Mouse (Mus musculus) hematopoietic stem cell, adult 5-6 weeks (primary cell): ENCODE measurements around the gene Pde6b. TPM values are rescaled to one million over a fixed set of nuclear protein-coding genes. Genes with fewer than 3 reads are reported as not detected.

Experiments
- ATAC-seq, 2 experiments: fragments of 125-278 bp in 1 of 2; replicated peaks in 1 of 2; 2 replicates each; pipeline ENCODE4 v1.8.0; 2016 to 2017; ENCODE audit warnings: inconsistent platforms in 2 of 2, mild to moderate bottlenecking in 2 of 2, moderate number of reproducible peaks in 2 of 2, low read depth in 1 of 2, moderate TSS enrichment in 1 of 2; ENCODE audit not compliant: low FRiP score in 2 of 2, poor library complexity in 2 of 2, severe bottlenecking in 2 of 2, insufficient read depth in 1 of 2, low TSS enrichment in 1 of 2
- total RNA-seq: library from RNA; stranded (forward); fragments of 172-1452, 232-1000 nt; gene quantifications from 2 replicates; pipeline ENCODE4 v1.2.3, GENCODE M21; 2017

Pde6b gene
- total RNA-seq, 1 experiment from 2014 or later: 0.30 TPM

GRCm38 (mm10) chr5:108448785-108449668 is 60.8 kb downstream of the Pde6b start, which contains the start of gene Mfsd7a:
TSS of gene Mfsd7a (minus strand) at chr5:108448891.
- peak; percentile 85 to 87 for ATAC-seq

GRCm38 (mm10) chr5:108450837-108451540 is 62.8 kb downstream of the Pde6b start:
- ATAC-seq: no peak

GRCm38 (mm10) chr5:108451611-108452010 is 63.4 kb downstream of the Pde6b start:
- no peak for ATAC-seq

DNA sequence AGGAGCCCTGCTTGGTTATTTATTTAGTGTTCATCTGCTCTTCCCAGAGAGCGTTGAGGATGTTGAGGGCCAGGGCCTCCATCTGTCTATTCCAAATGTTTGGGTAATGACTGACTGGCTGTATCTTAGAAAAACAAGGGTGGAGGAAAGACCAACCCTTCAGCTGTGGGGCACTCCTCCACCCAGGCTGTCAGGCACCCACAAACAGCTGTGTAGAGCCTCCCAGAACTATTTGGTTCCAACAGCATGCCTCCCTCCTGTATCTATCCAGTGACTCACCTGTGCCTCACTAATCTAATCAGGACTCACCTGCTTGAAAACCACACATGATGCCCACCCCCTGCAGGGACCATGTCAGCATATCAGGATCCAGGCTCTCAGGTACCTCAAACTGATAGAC is 64.2 kb downstream of the Pde6b start:
- no peak for ATAC-seq

DNA sequence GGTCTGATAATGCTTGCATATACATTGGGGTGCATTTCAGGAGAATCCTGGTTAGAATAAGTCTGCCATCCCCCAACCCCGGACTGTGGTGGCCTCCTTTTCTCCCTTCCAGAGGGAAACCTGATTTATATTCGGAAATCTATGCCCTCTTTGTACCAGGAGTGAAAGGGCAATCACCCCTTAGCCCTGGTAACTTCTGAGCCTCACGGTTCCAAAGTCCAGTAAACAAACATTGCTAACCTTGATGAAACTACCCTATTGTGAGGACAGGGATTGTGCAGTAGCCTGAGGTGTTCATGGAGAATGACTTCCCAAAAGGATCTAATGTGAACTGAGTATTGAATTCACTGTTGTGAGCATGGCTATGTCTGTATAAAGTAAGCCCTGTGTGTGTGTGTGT is 65.9 kb downstream of the Pde6b start:
- no peak for ATAC-seq

- ATAC-seq: no peak
Measured at GRCm38 (mm10) chr5:108458706-108459105, 70.5 kb downstream of the Pde6b start.

- no peak for ATAC-seq
Measured at GRCm38 (mm10) chr5:108460461-108460860, 72.3 kb downstream of the Pde6b start.

DNA sequence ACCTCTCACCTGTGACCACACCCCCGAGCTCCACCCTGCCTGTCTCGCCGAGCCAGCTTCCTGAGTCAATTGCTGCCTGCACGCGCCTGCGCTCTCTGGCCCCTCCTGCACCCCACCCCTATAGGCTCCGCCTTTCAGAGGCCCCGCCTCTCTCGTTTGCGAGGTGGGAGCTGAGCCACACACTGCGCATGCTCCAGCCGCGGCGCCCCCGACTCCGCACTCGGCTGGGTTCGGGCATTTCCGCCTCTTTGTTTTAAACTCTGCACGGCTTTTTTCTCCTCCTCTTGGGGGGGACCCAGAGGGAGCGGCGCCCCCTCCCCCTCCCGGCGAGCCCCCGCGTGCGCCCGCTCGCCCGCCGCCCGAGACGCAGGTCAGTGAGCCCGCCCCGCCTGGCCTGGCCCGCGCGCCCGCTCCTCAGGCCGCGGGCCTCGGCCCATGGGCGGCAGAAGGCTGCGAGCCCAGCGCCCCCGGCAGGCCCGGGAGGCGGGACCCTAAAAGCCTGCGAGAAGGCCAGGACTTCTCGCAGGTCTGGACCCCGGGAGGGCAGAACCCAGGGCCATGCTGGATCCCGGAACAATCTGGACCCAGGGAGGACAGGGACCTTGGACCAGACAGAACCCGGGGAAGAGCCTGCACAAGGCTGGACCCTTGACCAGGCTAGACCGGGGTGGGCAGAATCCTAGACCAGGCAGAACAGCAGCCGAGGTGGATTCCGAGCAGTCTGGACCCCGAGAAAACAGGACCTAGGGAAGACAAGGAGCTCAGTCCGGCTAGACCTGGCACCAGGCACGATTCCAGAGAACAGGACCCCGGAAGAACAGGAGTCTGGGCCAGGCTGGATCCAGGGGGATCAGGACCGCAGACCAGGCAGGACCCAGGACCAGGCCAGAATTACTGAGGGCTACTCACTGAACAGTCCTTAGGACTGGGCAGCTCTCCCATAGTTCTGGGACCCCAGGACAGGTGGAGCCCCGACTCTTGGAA is 73.2 kb downstream of the Pde6b start, which contains the start of gene Pcgf3:
TSS of gene Pcgf3 (plus strand) at position 151 of the 984 bp plus-strand sequence.
- ATAC-seq: peak; percentile 95

DNA sequence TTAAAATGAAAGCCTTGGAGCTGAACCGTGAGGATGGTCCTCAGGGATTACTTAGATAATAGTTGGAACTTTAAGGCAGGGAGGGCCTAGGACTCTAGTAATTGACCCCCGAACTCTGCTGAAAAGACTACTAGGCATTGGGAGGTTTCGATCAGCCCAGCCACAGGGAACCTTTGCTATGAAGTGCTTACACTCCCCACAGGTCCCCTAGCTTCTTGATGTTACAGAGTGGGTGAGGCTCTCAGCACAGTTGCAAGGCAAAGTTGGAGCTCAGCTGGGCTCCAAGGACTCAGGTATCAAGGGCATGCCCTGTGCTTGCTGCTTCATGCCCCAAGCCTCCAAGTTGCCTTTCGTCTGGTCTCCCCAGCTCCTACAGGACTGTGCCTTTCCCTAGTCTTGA is 74.3 kb downstream of the Pde6b start:
- no peak for ATAC-seq

- ATAC-seq: no peak
Measured at GRCm38 (mm10) chr5:108465131-108465891, 77.1 kb downstream of the Pde6b start.

DNA sequence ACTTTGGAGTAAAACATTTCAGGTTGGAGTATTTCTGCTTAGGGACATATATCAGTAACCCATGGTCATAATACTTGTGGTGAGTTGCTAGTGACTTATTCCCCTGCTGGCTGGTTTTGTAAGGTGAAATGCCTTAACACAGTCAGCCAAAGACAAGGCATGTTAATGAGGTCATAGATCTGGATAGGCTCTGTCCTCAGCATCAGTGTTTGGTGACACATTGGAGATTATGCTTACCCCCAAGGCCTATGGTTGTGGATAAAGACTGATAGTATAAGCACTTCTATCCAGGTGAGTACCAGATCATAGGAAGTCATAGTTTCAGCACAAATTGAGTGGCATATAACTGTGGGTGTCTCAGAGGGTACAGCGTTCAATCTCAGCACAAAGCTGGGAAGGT is 78.5 kb downstream of the Pde6b start:
- no peak for ATAC-seq

- no peak for ATAC-seq
Measured at GRCm38 (mm10) chr5:108469617-108470016, 81.4 kb downstream of the Pde6b start.

- ATAC-seq: no peak
Measured at GRCm38 (mm10) chr5:108473737-108474136, 85.5 kb downstream of the Pde6b start.

DNA sequence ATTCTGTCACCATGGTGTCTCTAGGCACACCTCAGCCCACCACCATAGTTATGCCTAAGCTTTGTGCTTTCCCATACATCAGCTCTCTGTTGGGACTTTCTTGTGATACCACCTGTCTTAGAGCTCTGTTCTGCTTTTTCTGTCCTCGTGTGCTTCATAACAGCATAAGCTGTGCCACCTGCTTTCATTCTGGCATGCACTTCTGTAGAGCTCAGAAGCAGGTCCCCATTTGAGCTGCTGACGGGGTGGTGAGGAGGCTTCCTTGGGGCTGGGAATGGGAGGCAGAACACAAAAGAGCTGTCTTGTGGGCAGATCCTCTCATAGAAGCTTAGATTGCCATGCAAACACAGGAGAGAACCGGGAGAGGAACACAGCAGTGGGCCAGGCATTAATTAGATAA is 87.8 kb downstream of the Pde6b start:
- ATAC-seq: no peak
